Mouse (Mus musculus): Measurements from ENCODE around the gene Mettl23.

GRCm38 (mm10) chr11:116810983-116811901 is 31.8 kb upstream of the Mettl23 start:
- TF ChIP-seq CTCF (IDR thresholded peaks at IDR 0.05; ENCODE audit: low read depth, low read length) (no peak), POLR2A (IDR thresholded peaks at IDR 0.05; ENCODE audit: extremely low read depth, insufficient read depth, low read length) (no peak)
